Mouse (Mus musculus): ENCODE measurements around the gene Ssxb3.
"Not testable (repeated sequence)": the region's sequence is repeated elsewhere in the genome, so short reads cannot be mapped to it uniquely, and the experiment has no call there.

Gene Ssxb3

DNA sequence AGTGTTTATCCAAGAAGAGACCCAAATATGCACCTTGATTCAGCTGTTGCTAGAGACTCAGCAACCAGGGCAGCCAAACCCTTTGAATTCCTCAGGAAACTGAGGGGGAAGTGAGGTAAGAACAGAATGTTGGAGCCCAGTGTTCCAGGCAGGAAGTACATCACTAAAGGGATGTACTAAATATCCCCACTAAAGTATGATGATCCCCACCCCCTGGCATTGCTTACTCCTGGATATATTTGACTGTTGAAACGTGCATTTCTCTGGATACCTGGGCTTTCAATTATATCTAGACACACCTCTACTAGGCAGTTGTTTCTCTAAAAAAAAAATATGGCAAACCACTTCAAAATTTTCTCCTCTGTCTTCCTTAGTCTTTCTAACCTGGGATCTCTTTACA lies at the start of gene Ssxb3:
TSS of gene Ssxb3 (minus strand) at position 101 of the 400 bp plus-strand sequence.
- not testable (repeated sequence) for DNase-seq (ENCODE audit: low read depth, low spot score)

DNA sequence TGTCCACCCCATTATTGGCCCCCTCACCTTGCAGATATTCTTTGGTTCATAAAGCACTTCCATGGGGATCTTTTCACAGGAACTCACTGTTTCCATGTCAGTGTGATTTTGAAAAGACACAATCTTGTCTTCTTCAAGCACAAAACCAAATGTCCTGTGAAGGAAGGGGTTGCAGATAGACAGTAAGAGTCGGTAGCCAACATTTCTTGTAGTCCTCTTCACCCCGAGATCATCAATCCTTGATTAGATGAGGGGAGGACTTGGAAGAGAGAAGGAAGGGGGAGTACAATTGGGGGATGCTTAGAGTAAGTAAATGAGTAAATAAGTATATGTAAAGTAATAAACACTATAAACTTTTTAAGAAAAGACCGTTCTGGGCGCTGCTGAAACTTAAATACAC lies 43.5 kb downstream of the Ssxb3 start, which contains the start of gene Ssxb6:
TSS of gene Ssxb6 (minus strand) at position 101 of the 400 bp plus-strand sequence.
- not testable (repeated sequence) for DNase-seq (ENCODE audit: low read depth, low spot score)
